Mouse (Mus musculus) right cerebral cortex, postnatal 4 days (tissue): ENCODE measurements around the gene Ntrk3.

Experiments
- DNase-seq: peaks from one replicate; pipeline ENCODE4 v3.0.0-alpha.2; 2022

The Ntrk3 gene

DNA sequence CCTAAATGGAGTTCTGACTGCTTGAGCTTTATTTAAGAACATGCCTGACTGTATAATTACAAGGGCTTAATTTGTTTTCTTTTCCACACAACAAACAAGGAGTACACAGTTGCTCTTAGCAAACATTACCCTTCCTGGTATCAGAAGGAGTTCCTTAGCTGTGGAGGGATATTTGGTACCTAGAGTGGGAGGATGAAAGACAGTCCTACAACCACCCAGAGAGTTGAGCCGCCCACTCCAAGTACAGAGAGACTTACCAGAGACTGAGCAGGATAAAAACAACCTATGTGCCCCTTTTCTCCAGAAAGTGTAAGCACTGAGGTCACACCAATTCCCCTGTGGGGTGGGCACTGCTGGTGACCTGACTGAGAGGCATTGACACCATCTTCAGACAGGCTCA lies 237.8 kb downstream of the Ntrk3 start:
- no peak for DNase-seq

DNA sequence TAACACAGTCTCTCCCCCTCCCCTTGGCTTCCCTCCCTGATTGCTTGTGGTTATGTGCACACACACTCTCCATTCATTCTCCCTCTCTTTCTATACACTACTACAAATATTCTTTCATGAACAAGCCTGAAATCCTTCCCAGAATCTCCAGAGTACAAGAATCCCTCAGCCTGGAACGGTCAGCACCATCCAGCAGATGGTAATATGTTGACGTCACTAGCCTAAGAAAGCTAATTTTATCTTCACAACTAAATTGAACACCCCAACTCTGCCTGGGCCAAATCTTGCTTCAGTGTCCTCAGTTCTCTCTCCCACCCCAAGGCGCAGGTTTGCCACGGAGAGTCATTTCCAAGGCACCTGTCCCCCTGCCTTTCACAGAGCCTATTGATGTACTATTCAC lies 239.5 kb downstream of the Ntrk3 start:
- no peak for DNase-seq

DNA sequence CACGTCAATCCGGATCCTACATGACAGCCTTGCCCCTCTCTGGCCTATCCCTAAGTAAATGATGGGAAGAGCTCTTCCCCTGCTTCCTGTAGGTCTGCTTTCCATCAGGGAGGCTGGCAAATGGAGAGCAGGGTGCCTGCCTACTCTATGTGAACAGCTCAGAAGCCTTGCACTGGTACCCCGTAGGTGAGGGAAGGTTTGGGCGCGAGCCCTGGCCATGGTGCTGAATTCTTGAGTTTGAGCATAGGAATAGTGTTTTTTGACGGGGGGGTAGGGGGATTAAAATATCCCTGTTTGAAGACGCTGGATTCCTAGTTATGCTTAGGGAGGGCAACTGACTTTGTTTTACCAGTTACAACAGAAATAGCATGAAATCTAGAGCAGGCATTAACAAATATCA lies 240.0 kb downstream of the Ntrk3 start:
- DNase-seq = no peak

DNA sequence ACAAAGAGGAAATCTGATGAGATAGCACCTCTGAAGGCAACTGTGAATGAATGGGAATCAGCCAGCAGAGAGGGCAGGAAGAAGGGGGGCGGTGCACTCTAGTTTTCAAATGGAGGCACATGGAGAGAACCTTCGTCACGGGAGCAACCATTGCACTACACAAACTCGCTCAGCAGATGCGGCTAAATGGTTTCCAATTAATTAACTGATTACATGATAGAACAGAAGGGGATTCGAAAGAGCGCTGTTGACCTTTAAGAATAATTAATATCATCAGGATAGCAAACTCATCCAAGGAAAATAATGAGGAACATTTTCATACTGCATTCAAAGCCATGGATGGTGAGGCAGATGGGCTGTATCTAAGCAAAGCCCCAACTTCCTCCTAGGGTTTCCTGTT lies 244.2 kb downstream of the Ntrk3 start:
- DNase-seq = no peak

DNA sequence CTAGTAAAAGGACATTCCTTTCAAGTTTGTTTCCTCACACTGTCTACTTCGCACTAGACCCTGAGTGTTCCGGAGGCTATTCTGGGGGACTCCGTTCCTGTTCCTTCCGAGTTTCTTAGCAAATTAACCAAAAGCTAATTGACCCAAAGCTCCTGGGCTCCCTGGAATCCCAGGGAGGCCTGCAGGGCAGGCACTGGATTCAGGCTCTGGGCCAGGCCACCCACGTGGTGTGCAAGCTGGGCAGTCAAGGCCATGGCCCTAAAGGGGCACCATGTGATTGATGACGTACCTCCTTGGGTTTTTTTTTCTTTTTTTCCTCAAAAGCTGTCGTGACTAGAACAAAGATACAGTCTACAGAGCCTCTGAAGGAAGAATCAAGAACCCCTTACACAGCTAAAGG lies 246.6 kb downstream of the Ntrk3 start:
- no peak for DNase-seq

DNA sequence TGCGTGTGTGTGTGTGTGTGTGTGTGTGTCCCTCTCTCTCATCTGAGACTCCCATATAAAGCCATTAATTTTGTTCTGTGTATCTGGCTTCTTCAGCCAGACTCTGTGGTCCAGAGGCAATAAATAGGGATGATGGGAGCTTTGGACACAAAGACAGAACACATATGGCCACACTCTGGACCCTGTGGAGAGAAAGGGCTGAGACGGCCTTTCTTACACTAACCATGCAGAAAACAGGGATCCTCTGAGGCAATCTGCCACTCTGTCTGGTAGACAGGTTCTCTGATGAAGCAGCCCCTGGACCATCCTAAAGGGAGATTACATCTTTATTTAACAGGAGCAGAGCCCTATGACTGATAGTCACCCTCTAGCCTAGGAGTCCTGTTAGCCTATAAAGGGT lies 253.5 kb downstream of the Ntrk3 start:
- DNase-seq = no peak

DNA sequence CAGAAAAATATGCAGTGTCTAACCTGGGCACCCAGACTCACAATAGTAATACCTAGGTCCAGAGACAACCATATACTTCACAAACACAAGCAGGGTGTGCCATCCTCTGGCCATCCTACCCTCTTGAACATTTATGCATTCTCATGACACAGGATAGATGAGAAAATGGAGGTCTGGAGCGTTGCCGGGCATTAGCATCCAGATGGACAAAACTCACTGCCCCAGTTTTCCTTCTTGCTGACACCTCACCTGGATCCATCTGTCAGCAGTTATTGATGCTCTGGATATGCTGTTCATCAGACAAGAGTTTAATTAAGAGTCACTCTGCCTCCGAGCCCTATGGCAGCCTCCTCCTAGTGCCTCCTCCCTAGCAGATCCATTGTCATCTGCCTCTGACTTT lies 254.1 kb downstream of the Ntrk3 start:
- no peak for DNase-seq

DNA sequence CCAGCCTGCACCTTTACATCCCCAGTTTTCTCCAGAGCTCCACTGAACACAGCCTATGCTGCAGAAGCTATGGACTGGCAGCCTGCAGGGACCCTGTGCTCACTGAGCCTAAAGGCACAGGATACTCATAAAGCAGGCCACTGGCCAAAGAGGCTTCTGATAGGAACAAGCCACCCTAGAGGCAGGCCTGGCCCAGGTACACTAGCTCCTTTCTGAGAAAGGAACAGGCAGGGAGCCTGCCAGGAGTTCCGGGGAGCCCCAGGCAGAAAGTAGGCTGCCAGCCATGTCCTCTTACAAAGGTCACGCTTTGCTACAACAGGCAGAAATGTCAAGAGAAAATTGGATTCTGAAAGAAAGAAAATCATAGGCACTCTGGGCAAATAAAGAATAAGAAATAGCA lies 254.8 kb downstream of the Ntrk3 start:
- DNase-seq = no peak

DNA sequence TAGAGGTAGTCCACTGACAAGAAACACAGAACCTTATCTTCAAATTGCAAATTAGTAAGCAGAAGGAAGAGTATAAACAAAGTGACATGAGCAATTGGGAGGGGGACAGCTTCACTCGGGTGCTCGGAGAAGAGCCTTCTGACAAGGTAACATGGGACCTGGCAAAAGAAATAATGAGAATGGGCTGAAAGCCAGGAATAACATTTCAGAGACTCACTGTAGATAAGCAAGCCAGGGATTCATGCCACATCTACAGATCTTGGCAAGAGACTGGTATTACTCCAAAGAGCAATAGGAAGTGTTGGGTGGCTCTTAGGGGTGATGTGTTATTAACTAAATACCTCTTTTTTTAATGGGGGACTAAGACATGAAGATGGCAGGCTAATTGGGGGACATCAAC lies 258.9 kb downstream of the Ntrk3 start:
- no peak for DNase-seq

DNA sequence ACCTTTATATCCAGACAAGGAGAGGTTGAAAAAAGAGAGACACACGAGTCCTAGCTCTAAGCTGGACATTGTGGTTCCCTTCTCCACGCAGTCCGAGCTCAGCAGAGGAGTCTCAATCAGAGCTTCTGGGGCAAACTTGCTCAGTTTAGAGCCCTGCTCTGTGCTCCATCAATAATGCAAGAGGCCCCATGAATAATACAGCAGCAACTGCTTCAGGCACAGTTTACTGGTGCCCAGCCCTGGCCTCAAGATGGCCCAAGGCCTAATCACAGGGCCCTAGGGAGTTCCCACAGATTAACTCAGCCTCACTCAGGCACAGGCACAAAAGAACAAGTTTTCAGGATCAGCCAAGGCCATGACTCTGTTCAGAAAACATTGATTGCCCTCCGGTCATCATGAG lies 266.1 kb downstream of the Ntrk3 start:
- no peak for DNase-seq

DNA sequence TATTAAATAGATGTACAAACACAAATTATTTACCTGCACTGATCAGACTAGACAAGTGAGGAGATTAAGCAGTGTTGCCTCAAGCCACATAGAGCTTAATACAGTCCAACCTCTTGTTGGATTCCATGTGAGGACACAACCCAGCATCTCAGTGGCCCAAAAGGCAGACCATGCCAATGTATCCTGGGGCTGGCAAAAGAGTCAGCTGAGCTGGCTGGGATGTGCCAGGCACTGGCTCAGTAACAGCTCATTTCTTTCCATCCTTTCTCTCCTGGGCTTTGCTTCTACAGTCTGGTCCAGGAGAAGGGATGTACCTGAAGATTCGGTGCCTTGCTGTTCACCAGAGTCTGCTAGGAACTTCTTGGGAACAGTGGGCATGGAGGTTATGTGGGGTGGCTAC lies 266.5 kb downstream of the Ntrk3 start:
- DNase-seq = no peak

DNA sequence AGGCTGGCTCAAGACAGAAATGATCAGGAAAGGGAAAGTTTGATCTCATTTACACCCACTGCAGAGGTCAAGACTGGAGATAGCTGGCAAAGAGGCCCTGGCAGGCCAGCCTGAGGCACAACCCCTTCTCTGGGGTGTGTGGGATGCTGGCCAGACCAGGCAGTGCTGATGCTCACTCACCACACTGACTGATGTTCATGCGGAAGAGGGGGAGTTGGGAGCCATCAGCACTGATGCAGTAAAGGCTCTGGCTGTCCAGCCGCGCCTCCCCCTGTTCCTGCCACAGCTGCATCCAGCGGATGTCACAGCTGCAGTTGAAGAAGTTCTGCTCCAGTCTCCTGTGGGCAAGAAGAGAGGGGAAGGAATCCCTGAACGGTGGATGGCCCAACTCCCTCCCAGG lies 275.2 kb downstream of the Ntrk3 start:
- DNase-seq = no peak

DNA sequence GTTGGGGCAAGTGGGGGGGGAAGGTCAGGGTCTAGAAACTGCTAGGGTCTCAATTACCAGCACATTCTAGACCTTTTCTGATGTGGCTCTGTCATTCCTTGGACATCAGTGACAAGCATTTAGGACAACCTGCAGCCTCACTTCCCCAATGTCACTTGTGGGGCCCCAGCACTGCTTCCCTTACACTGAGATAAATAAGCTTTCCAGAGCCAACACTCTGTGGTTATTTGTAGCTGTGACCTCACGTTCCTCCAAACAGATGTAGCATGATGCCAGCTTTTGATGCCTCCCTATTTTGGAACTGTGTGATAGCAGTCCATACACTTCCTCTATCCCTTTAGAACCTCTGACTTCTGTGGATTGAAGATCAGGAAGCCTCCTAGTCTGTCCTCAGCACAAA lies 278.8 kb downstream of the Ntrk3 start:
- DNase-seq = no peak

DNA sequence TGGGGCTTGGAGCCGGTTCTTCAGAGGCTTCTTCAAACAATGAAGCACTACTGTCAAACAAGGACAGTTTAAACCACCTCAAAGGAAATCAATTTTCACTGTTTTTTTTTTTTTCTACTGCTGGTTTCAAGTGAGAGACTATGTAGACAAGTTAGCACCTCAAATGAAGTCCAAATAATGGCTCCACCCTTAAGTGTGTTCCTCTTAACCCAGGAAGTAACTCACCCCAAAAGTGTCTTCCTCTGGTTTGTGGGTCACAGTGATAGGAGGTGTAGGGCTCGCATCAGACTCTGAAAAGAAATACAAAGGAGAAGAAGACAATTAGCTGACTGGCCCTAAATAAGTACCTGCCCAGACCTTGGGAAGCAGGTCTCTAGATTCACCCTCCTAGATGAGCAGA lies 286.1 kb downstream of the Ntrk3 start:
- no peak for DNase-seq

DNA sequence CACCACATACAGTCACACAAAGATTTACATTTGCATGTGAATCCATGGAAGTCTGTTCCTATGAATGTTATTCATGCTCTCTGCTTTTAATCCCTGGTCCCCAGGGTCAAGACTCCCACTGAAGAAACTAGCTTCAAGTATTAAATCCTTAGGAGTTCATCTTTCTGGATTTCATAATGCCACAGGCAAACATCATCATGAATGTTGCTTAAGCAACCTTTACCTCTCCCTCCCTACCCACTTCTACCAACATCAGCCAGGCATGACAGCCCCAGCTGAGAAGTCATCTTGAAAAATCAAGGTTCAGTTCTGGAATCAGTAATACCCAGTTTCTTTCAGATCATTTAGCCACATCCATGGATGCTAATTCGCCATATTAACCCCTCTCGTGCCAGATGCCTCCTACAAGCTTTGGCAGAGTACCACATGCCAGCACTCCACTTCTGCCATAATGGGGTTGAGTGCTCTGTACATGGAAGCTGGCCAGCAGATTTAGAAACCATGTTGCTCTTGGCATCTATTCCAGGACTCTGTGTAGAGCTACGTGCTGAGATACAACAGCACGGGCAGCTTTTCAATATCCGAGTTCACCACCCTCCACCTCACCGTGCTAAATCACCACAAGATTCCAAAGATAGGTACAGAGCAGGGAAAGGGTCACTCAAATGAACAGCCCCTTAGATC lies 287.8 kb downstream of the Ntrk3 start:
- no peak for DNase-seq

DNA sequence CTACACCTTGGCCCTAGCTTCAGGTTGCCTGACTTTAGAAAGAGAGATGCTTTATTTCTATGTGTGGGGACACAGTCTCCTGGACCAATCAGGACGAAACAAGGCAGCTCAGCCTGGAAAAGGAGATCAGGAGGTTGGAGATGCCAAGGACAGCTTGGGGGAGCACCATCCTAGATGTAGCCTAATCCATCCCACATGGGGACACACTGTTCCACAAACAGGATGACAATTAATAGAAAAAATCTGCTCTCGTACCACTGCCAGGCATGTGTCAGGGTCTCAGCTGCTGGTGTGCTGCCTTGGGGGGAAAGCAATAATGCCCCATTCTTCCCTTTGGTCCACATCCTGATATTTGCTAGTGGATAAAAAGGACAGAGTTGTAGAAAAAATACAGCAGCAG lies 289.0 kb downstream of the Ntrk3 start:
- no peak for DNase-seq

DNA sequence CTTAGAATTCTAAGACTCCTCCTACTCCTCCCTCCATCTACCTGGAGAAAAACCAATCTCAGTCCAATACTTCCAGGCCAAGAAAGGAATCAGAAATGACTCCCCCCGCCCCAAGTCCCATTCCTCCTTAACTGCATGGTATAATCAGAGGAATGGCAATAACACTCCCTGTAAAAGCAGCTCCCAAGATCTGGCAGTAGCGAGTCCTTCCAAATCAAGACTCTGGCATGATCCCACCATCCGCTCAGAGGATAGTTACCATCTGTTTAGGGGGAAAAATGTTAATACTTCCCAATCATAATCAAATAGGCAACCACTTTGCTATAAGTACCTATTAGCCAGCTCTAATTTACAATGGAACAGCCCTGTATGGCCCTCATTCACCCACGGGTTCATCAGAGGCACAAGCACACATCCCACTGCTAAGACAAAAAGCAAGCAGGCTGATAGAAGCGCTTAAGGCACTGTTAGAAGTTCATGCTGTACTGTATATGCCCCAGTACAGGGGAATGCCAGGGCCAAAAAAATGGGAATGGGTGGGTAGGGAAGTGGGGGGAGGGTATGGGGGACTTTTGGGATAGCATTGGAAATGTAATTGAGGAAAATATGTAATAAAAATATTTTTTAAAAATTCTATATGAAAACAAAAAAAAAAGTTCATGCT lies 294.3 kb downstream of the Ntrk3 start:
- DNase-seq = no peak

DNA sequence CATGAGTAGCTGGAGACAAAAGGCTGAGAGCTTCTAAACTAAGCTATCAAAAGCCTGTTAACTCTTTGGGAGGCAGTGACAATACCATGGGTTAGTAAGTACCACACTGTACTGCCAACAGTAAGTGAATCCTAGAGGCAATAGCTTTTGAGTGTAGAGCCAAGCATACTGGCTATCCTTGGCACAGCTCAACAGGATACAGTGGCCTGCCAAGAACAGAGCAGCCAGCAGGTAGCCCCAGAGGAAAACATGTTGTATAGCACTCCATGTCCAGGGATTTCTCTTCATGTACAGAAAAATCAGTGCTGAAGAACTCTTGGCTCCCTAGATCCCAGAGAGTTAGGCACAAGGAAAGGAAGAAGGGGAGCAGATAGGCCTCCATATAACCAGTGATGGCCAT lies 296.1 kb downstream of the Ntrk3 start:
- no peak for DNase-seq

DNA sequence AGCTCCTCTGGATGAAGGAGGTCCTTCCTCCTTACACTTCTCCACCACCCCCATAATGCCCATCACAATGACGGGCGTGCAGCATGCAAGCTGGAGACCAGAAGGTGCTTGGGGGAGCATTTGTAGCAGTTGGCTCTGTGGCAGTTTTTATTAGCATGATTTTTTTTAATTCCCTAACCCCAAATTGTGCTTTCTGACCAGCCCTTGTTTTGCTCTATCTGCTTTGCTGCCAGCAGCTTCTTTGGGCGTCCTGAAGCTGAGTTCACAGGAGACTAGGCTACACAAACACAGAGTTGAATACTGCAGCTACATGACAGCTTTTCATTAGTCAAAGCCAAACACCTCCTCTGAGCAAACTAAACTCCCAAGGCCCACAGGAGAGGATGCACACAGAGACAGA lies 296.9 kb downstream of the Ntrk3 start:
- no peak for DNase-seq

DNA sequence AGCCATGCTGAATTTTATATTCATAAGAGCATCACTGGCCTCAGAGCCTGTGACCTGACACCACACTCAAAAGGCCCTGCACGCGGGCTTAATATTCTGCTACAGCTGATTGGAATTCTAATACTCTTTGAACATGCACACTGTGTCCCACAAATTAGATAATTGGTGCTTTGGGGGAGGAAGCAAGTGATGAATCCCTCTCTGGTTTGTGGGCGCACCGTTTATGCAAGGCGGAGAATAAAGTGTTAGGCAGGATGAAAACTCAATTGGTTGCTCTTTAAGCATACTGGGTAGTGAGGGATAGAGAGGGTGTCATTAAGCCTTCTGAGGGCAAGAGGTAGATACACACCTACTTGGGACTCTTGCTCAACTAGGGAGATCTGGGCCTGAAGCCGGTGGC lies 297.3 kb downstream of the Ntrk3 start:
- no peak for DNase-seq

DNA sequence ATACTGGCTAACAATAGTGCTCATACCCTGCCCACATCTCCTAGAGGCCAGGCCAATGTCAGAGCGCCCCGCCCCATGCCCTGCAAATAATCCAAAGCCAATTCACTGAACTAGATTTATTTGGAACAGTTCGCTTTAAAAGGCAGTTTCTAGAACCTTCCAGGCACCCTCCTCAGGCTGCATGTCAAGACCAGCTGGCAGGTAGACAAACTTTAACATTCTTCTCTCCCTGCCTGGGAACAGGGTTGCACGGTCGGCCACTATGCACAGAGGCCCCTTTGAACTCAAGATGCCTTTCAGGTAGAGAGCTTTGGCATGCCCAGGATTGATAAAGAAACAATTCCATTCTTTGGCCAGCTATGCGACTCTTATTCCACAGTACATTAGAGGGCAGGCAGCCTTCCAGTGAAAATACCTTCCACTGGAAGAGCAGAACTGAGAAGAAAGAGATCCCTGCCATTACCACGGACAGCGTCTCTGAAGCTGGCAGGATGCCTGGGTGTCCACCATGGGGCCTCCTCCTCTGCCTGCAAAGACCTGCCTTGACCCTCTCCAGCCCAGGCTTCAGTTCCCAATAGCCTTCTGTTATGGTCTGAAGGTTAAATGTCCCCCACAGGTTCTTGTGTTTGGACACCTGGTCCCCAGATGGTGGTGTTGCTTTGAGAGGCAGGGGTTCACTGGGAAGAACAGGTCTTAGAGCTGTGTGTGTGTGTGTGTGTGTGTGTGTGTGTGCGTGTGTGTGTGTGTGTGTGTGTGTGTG lies 298.3 kb downstream of the Ntrk3 start:
- peak; percentile 44 for DNase-seq

DNA sequence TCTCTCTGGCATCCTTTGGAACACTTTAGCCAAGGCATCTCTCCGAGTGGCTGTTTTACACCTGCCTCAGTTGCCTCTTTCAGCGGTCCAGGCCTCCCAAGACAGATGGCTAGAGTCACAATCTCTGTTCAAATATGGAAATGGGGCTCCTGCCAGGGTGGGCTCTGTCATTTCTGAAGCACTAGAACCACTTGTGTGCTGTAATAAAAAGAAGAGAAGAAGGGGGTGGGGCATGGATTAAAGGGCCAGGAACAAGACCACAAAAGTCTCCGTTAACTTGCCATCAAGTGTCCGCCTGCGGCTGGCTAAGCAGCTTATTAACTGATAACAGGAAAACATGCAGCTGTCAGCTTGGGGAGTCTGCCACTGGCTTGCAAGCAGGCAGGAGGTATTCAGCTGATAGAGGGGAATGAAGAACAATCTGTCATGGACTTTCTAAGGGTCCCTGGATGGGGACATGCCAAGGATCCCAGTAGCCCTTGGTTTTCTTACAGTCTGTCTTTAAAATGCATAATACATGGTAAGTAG lies 304.1 kb downstream of the Ntrk3 start:
- DNase-seq = no peak

DNA sequence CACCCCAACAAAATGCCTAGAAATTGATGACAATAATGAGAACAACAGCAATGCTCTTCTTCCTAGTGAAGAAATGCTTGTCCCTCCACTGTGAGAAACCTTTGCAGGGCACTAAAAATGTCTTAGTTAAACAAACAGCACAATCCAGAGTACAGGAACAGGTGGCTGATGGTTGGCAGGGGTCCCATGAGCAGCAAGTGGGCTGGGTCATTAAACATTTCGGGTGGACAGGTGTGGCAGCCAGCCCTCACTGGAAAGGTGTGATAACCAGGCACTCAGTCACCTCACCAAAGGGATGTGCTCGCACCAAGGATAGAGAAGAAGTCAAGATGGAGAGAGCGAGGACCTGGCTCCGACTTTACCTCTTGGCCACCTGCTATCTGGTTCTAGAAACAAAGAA lies 306.2 kb downstream of the Ntrk3 start:
- no peak for DNase-seq

DNA sequence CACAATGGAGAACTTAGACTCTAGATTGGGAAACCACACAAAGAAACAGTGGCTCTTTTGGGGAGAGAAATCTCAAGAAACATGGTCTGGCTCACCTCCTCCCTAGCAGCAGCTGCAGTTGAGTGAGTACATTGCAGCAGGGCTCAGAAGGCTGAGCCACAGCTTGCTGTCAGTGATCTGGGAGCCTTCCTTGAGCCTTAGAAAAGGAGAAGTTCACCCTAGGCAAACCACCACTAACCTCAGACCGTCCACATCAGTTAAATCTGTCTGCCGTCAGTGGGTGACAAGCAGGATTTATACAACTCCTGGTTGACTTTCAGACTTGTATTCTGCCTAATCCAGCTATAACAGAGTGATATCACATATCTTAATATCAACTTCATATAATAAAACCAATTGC lies 325.6 kb downstream of the Ntrk3 start:
- no peak for DNase-seq
